Mouse (Mus musculus) MEL (cell line): ENCODE results near the gene Map3k3. TPM values are rescaled to one million over a fixed set of nuclear protein-coding genes. Genes with fewer than 3 reads are reported as not detected.
A peak's percentile ranks its signal among the peaks of the same experiment; 100 is the strongest.

Source experiments
- DNase-seq: peaks from one replicate; pipeline ENCODE4 v3.0.0; 2011; ENCODE audit warnings: low read depth, low spot score
- H3K27ac ChIP-seq: 2 replicates; pipeline ENCODE4 v1.5.1; 2012; ENCODE audit warnings: low read depth, mild to moderate bottlenecking, control low read depth, low read length, moderate library complexity; ENCODE audit not compliant: control insufficient read depth
- H3K27me3 ChIP-seq, 2 experiments: fragments of 150-350 bp in 1 of 2; sonication (generic) in 1 of 2; 2 replicates each; pipeline ENCODE4 v1.6.1; 2012; ENCODE audit warnings: low read length in 2 of 2, mild to moderate bottlenecking in 2 of 2, improper control_type of control experiment in 1 of 2, moderate library complexity in 1 of 2; ENCODE audit not compliant: insufficient read depth in 2 of 2, control insufficient read depth in 1 of 2
- H3K36me3 ChIP-seq, 2 experiments: 2 replicates each; pipeline ENCODE4 v1.6.1; 2012 to 2014; ENCODE audit warnings: low read length in 2 of 2, improper control_type of control experiment in 1 of 2, inconsistent platforms in 1 of 2, mild to moderate bottlenecking in 1 of 2; ENCODE audit not compliant: insufficient read depth in 2 of 2, control insufficient read depth in 1 of 2
- H3K4me1 ChIP-seq, 2 experiments: fragments of 150-350 bp in 1 of 2; sonication (generic) in 1 of 2; 2 replicates each; pipeline ENCODE4 v1.6.1; 2012; ENCODE audit warnings: low read length in 2 of 2, improper control_type of control experiment in 1 of 2, mild to moderate bottlenecking in 1 of 2; ENCODE audit not compliant: insufficient read depth in 2 of 2, control insufficient read depth in 1 of 2
- H3K4me3 ChIP-seq, 2 experiments: fragments of 150-350 bp in 1 of 2; sonication (generic) in 1 of 2; 2 replicates each; pipeline ENCODE4 v1.5.1; 2012; ENCODE audit warnings: low read depth in 2 of 2, low read length in 2 of 2, mild to moderate bottlenecking in 2 of 2, moderate library complexity in 2 of 2, control low read depth in 1 of 2, improper control_type of control experiment in 1 of 2; ENCODE audit not compliant: control insufficient read depth in 1 of 2, insufficient read depth in 1 of 2
- H3K79me2 ChIP-seq: 2 replicates; pipeline ENCODE4 v1.6.1; 2012; ENCODE audit warnings: mild to moderate bottlenecking, low read length, moderate library complexity; ENCODE audit not compliant: control insufficient read depth, poor library complexity, insufficient read depth
- H3K9ac ChIP-seq: 2 replicates; pipeline ENCODE4 v1.6.1; 2012; ENCODE audit warnings: low read depth, mild to moderate bottlenecking, control low read depth, low read length, moderate library complexity; ENCODE audit not compliant: control insufficient read depth, poor library complexity, severe bottlenecking
- H3K9me3 ChIP-seq: fragments of 150-350 bp; sonication (generic); replicated peaks from 2 replicates; pipeline ENCODE4 v1.6.1; 2012; ENCODE audit warnings: mild to moderate bottlenecking, low read length, improper control_type of control experiment, moderate library complexity; ENCODE audit not compliant: insufficient read depth
- BHLHE40 ChIP-seq: IDR thresholded peaks from 2 replicates; pipeline ENCODE4 v1.6.1; 2012; ENCODE audit warnings: low read depth, mild to moderate bottlenecking, inconsistent platforms, low read length, improper control_type of control experiment, borderline replicate concordance
- CTCF ChIP-seq, 3 experiments: IDR thresholded peaks in 2 of 3; conservative IDR thresholded peaks in 1 of 3; 2 replicates each; pipeline ENCODE4 v1.5.1; 2011 to 2012; ENCODE audit warnings: low read length in 3 of 3, low read depth in 2 of 3, mild to moderate bottlenecking in 2 of 3, improper control_type of control experiment in 1 of 3, inconsistent platforms in 1 of 3, mixed read lengths in 1 of 3, moderate library complexity in 1 of 3; ENCODE audit not compliant: control insufficient read depth in 1 of 3, insufficient read depth in 1 of 3, poor library complexity in 1 of 3, severe bottlenecking in 1 of 3
- E2F4 ChIP-seq: IDR thresholded peaks from 2 replicates; pipeline ENCODE4 v1.6.1; 2011; ENCODE audit warnings: low read depth, low read length, improper control_type of control experiment, borderline replicate concordance
- ELF1 ChIP-seq: IDR thresholded peaks from 2 replicates; pipeline ENCODE4 v1.6.1; 2014; ENCODE audit warnings: low read depth, mild to moderate bottlenecking, inconsistent platforms, low read length, improper control_type of control experiment, moderate library complexity
- EP300 ChIP-seq, 2 experiments: IDR thresholded peaks; 2 replicates each; pipeline ENCODE4 v1.6.1; 2011; ENCODE audit warnings: improper control_type of control experiment in 2 of 2, low read length in 2 of 2, low read depth in 1 of 2, mild to moderate bottlenecking in 1 of 2
- JUND ChIP-seq: IDR thresholded peaks from 2 replicates; pipeline ENCODE4 v1.6.1; 2011; ENCODE audit warnings: low read depth, mild to moderate bottlenecking, improper control_type of control experiment, low read length
- MAFK ChIP-seq: IDR thresholded peaks from 2 replicates; pipeline ENCODE4 v1.6.1; 2011; ENCODE audit warnings: low read depth, mild to moderate bottlenecking, low read length, improper control_type of control experiment, borderline replicate concordance
- MAX ChIP-seq: IDR thresholded peaks from 2 replicates; pipeline ENCODE4 v1.6.1; 2011; ENCODE audit warnings: low read length, improper control_type of control experiment
- MAZ ChIP-seq: IDR thresholded peaks from 2 replicates; pipeline ENCODE4 v1.6.1; 2012; ENCODE audit warnings: low read depth, mild to moderate bottlenecking, inconsistent platforms, low read length, improper control_type of control experiment
- MXI1 ChIP-seq: IDR thresholded peaks from 2 replicates; pipeline ENCODE4 v1.6.1; 2011; ENCODE audit warnings: mild to moderate bottlenecking, low read depth, low read length, improper control_type of control experiment
- MYB ChIP-seq: IDR thresholded peaks from 2 replicates; pipeline ENCODE4 v1.6.1; 2011; ENCODE audit warnings: mild to moderate bottlenecking, low read depth, low read length, improper control_type of control experiment
- MYC ChIP-seq: IDR thresholded peaks from 2 replicates; pipeline ENCODE4 v1.6.1; 2011; ENCODE audit warnings: low read depth, mild to moderate bottlenecking, low read length, improper control_type of control experiment, moderate library complexity
- NELFE ChIP-seq: IDR thresholded peaks from 2 replicates; pipeline ENCODE4 v1.6.1; 2011; ENCODE audit warnings: low read depth, low read length, improper control_type of control experiment
- POLR2A ChIP-seq, 2 experiments: IDR thresholded peaks; 2 replicates each; pipeline ENCODE4 v1.6.1; 2011 to 2012; ENCODE audit warnings: low read length in 2 of 2, mild to moderate bottlenecking in 2 of 2, control low read depth in 1 of 2, improper control_type of control experiment in 1 of 2, low read depth in 1 of 2, moderate library complexity in 1 of 2; ENCODE audit not compliant: control insufficient read depth in 1 of 2, insufficient read depth in 1 of 2, poor library complexity in 1 of 2
- POLR2AphosphoS5 ChIP-seq: IDR thresholded peaks from 2 replicates; pipeline ENCODE4 v1.6.1; 2012; ENCODE audit warnings: low read depth, borderline replicate concordance, mild to moderate bottlenecking, inconsistent platforms, low read length, moderate library complexity, mixed read lengths
- SIN3A ChIP-seq: IDR thresholded peaks from 2 replicates; pipeline ENCODE4 v1.6.1; 2012; ENCODE audit warnings: low read length, improper control_type of control experiment, inconsistent platforms
- SMC3 ChIP-seq: IDR thresholded peaks from 2 replicates; pipeline ENCODE4 v1.6.1; 2011; ENCODE audit warnings: low read depth, low read length, improper control_type of control experiment
- TAL1 ChIP-seq: IDR thresholded peaks from 2 replicates; pipeline ENCODE4 v1.6.1; 2012; ENCODE audit warnings: mild to moderate bottlenecking, inconsistent platforms, low read length, moderate library complexity, mixed read lengths
- UBTF ChIP-seq: IDR thresholded peaks from 2 replicates; pipeline ENCODE4 v1.6.1; 2012; ENCODE audit warnings: low read depth, mild to moderate bottlenecking, inconsistent platforms, low read length, improper control_type of control experiment, moderate library complexity, borderline replicate concordance; ENCODE audit not compliant: insufficient read depth
- USF1 ChIP-seq: IDR thresholded peaks from 2 replicates; pipeline ENCODE4 v1.6.1; 2014; ENCODE audit warnings: low read depth, mild to moderate bottlenecking, inconsistent platforms, low read length, improper control_type of control experiment, moderate library complexity
- ZKSCAN1 ChIP-seq: IDR thresholded peaks from 2 replicates; pipeline ENCODE4 v1.6.1; 2012; ENCODE audit warnings: low read depth, mild to moderate bottlenecking, inconsistent platforms, low read length, improper control_type of control experiment, moderate library complexity
- ZMIZ1 ChIP-seq: IDR thresholded peaks from 2 replicates; pipeline ENCODE4 v1.6.1; 2012; ENCODE audit warnings: low read depth, mild to moderate bottlenecking, inconsistent platforms, low read length, improper control_type of control experiment, moderate library complexity
- polyA plus RNA-seq, 2 experiments: library from polyadenylated mRNA; stranded (reverse) in 1 of 2; unstranded in 1 of 2; fragments of >175 nt in 1 of 2; fragments of >200 nt in 1 of 2; gene quantifications; 2 replicates each; pipeline versions ENCODE4 v1.2.1 to v1.2.4; 2012; ENCODE audit warnings: low replicate concordance in 2 of 2, low read depth in 1 of 2; ENCODE audit not compliant: insufficient read length in 2 of 2, insufficient read depth in 1 of 2, missing spikeins in 1 of 2
- total RNA-seq: library from RNA; depleted of rRNA; stranded (reverse); fragments of 300-350 nt; gene quantifications from 2 replicates; pipeline ENCODE4 v1.2.3, GENCODE M21; 2012

Gene Map3k3
- total and polyA plus RNA-seq, 3 experiments = 10.5 to 14.3 TPM; not detected in 1

- TF ChIP-seq SIN3A (no peak), MXI1 (0 out of 2 replicates have a peak, but pooled peaks have one; percentile 28), POLR2AphosphoS5 (no peak), SMC3 (no peak), USF1 (no peak), ZMIZ1 (no peak), POLR2A (IDR thresholded peaks at IDR 0.05; ENCODE audit: control insufficient read depth in 1 of 2, insufficient read depth in 1 of 2, low read depth in 1 of 2, low read length in 2 of 2, poor library complexity in 1 of 2) (no peak), MYB (no peak), NELFE (no peak), JUND (no peak), BHLHE40 (no peak), CTCF (IDR thresholded peaks at IDR 0.05 in 2 of 3, conservative IDR thresholded peaks at IDR 0.05 in 1 of 3; ENCODE audit: control insufficient read depth in 1 of 3, insufficient read depth in 1 of 3, low read depth in 2 of 3, low read length in 3 of 3, poor library complexity in 1 of 3, severe bottlenecking in 1 of 3) (no peak), MAFK (no peak), MAX (no peak; the same call in 1 of the 2 replicates)
Observed at GRCm38 (mm10) chr11:106194155-106194541, 109.7 kb downstream of the Map3k3 start (continued).

- DNase-seq = no peak
- Histone ChIP-seq H3K9me3 (no peaks in the 10 kb centered on the region), H3K4me3 (no peak overlapping the region), H3K36me3 (peaks cover 9 to 31% of the 10 kb centered on the region in 2 experiments), H3K79me2 (peaks cover 2% of the 10 kb centered on the region; the same call in 1 of the 2 replicates), H3K4me1 (peaks cover 15 to 22% of the 10 kb centered on the region in 2 experiments), H3K27ac (no peak overlapping the region), H3K9ac (no peak overlapping the region), H3K27me3 (no peaks in the 10 kb centered on the region)
- TF ChIP-seq E2F4 (no peak), ZKSCAN1 (no peak), TAL1 (no peak), ELF1 (no peak), CTCF (IDR thresholded peaks at IDR 0.05 in 2 of 3, conservative IDR thresholded peaks at IDR 0.05 in 1 of 3; ENCODE audit: control insufficient read depth in 1 of 3, insufficient read depth in 1 of 3, low read depth in 2 of 3, low read length in 3 of 3, poor library complexity in 1 of 3, severe bottlenecking in 1 of 3) (no peak), ZMIZ1 (no peak), MAFK (no peak), UBTF (no peak), MYC (no peak), JUND (no peak), MXI1 (no peak), MAZ (no peak), EP300 (IDR thresholded peaks at IDR 0.05; ENCODE audit: low read depth in 1 of 2, low read length in 2 of 2) (no peak), SIN3A (no peak), NELFE (no peak)
Observed at GRCm38 (mm10) chr11:106194891-106195290, 110.5 kb downstream of the Map3k3 start.
